Mouse (Mus musculus) liver, adult 2 months (tissue): Measurements from ENCODE around the gene Dcpp2.

Source experiments
- CTCF ChIP-seq: fragments of 200-500 bp; IDR thresholded peaks from 2 replicates; pipeline ENCODE4 v1.5.1; 2011; ENCODE audit warnings: low read depth, low read length, control low read depth
- POLR2A ChIP-seq: fragments of 200-500 bp; IDR thresholded peaks from 2 replicates; pipeline ENCODE4 v1.6.1; 2011; ENCODE audit warnings: low read length, control low read depth; ENCODE audit not compliant: insufficient read depth; ENCODE audit errors: extremely low read depth

DNA sequence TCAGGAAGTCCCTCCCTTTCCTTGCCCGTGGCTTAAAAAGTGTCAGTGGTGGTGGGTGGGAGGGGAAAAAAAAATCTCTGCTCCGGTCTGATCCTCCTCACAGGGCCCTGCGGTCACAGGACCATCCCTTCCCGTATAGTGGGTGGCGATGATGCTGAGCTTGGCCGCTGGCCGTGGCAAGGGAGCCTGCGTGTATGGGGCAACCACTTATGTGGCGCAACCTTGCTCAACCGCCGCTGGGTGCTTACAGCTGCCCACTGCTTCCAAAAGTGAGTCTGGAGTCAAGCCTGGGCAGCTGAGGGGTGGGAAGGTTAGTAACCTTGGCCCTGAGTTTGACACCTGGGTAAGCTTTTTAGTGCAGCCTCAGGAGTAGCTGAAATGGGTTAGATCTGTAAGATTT, 12.2 kb upstream of the Dcpp2 start:
- no peak for TF ChIP-seq POLR2A
- no peak for TF ChIP-seq CTCF
